Mouse (Mus musculus): ENCODE results near the gene Prmt8. TPM values are rescaled to one million over a fixed set of nuclear protein-coding genes. Genes with fewer than 3 reads are reported as not detected.

Gene Prmt8
- polyA plus RNA-seq, 1 experiment from 2014 or later, result 20.3 TPM

DNA sequence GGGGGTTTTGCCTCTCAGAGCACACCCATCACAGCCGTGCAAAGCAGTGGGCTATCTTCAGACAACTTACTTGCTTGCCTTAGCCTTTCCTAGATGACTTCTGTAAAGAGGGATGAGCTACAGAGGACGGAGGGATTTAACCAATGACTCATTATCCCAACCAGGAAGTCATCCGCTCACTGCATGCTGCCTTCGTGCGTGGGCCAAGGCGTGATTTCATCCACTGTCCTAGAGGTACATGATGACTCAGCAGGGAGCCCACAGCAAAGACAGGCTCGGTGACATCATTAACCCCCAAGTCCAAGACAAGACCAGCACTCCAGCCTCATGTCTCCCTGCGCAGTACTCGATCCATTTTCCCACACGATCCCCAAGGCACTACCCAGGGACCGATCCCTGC lies 112.1 kb downstream of the Prmt8 start:
- no peak overlapping the region for H3K9ac ChIP-seq
- H3K4me1 ChIP-seq, result peaks cover 16% of the 10 kb centered on the region
- no peak for ATAC-seq
- no peaks in the 10 kb centered on the region for H3K27me3 ChIP-seq
- no peak overlapping the region for H3K4me3 ChIP-seq
- WGBS, result 93% methylated on average over 11 of the region's 11 CpGs
- H3K4me2 ChIP-seq, result no peak overlapping the region
- H3K9me3 ChIP-seq (replicated peaks), result peaks cover 11% of the 10 kb centered on the region
- H3K36me3 ChIP-seq (ENCODE audit: poor library complexity, severe bottlenecking), result no peaks in the 10 kb centered on the region
- no peak overlapping the region for H3K27ac ChIP-seq

GRCm38 (mm10) chr6:127655988-127656387 lies 113.3 kb downstream of the Prmt8 start:
- WGBS, result 18% methylated on average over 4 of the region's 4 CpGs
- H3K4me2 ChIP-seq, result no peak overlapping the region

GRCm38 (mm10) chr6:127641077-127641801 lies 128.0 kb downstream of the Prmt8 start:
- H3K4me1 ChIP-seq, result no peaks in the 10 kb centered on the region
- no peak overlapping the region for H3K27ac ChIP-seq
- no peaks in the 10 kb centered on the region for H3K9me3 ChIP-seq (replicated peaks)
- no peak overlapping the region for H3K4me3 ChIP-seq
- no peak overlapping the region for H3K9ac ChIP-seq
- H3K4me2 ChIP-seq, result no peak overlapping the region
- no peaks in the 10 kb centered on the region for H3K27me3 ChIP-seq
- H3K36me3 ChIP-seq (ENCODE audit: poor library complexity, severe bottlenecking), result no peaks in the 10 kb centered on the region
- no peak for ATAC-seq
- 81% methylated on average over 8 of the region's 8 CpGs for WGBS

More at GRCm38 (mm10) chr6:127655988-127656387, 113.3 kb downstream of the Prmt8 start:
- Histone ChIP-seq H3K4me3 (no peak overlapping the region), H3K4me1 (peaks cover 16% of the 10 kb centered on the region), H3K9ac (no peak overlapping the region), H3K27me3 (no peaks in the 10 kb centered on the region), H3K36me3 (ENCODE audit: poor library complexity, severe bottlenecking) (no peaks in the 10 kb centered on the region), H3K9me3 (replicated peaks) (peaks cover 11% of the 10 kb centered on the region), H3K27ac (no peak overlapping the region)
- ATAC-seq, result no peak

Small RNAs within 50 kb of the gene (microRNA-seq; reads per million reads assigned to microRNA genes)
- gene Mir7233, result not detected

Other genes with a start within 250 kb of the Prmt8 start
- 0.19 and 0.53 TPM in 2 replicates for gene Cracr2a, start 208.1 kb downstream of the Prmt8 start, polyA plus RNA-seq (2015; fragmentation: Nextera tagmentation; extraction: Ambion mirVana)
- gene Tspan11, start 118.1 kb upstream of the Prmt8 start, polyA plus RNA-seq (2015; fragmentation: Nextera tagmentation; extraction: Ambion mirVana), result 10.6 and 14.7 TPM in 2 replicates

All from forebrain, embryonic 13.5 days (tissue).